Mouse (Mus musculus) E14TG2a.4 (cell line): ENCODE measurements at regions not wholly inside any gene's neighbourhood (a gene's known extent, or its start where the extent isn't known, plus 50 kb on each side); places are given as distances from the start of the nearest gene placed in this dataset.

ENCODE experiments used
- CTCF ChIP-seq: conservative IDR thresholded peaks from 2 replicates; pipeline ENCODE4 v1.5.1; 2014; ENCODE audit warnings: low read length
- NANOG ChIP-seq: IDR thresholded peaks from 2 replicates; pipeline ENCODE4 v1.6.1; 2014; ENCODE audit warnings: borderline replicate concordance, low read length, mixed read lengths
- POU5F1 ChIP-seq: IDR thresholded peaks from 2 replicates; pipeline ENCODE4 v1.6.1; 2014; ENCODE audit warnings: low read length, borderline replicate concordance

DNA sequence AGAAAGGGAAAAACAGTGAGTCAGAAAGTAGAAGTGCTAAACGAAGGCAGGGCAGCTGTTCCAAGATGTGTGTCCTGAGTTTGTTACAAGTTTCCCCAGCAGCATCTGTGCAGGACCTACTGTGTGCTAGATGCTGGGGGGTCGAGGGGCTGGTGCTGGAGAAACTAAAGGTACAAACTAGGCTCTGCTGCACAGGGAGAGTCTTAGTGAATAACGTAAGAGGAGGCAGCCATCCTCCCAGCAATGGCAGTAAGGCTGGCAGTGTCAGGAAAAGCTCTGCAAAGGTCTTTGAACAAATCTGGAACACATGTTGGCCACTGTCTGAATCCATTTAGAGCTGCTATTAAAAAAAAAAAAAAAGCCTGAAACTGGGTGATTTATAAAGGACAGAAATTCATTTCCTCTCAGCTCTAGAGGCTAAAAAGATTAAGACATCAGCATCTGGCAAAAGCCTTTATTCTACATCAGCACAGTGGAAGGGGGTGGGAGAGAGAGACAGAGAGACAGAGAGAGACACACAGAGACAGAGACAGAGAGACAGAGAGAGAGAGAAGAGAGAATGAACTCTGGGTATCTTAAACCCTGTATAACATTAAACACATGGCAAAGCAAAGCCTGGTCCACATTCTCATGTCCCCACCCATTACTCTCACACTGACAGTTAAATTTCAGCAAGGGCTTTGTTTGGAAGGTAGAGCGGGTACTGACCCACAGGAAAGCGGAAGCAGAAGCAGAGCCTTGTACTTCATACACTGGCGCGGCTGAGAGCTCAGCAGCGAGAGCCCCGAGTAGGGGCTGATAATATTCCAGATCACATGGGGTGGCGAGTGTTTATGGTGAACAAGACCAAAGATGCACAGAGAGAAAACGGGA is 55.8 kb upstream of the Slc38a4 start:
- TF ChIP-seq CTCF (no peak), POU5F1 (no peak), NANOG (no peak)
